Mouse (Mus musculus): ENCODE results near the gene Olfr1278. TPM values are rescaled to one million over a fixed set of nuclear protein-coding genes. Genes with fewer than 3 reads are reported as not detected.

Gene Olfr1278
- total RNA-seq (2023): not detected

GRCm38 (mm10) chr2:111289836-111290235 lies at the start of gene Olfr1278:
Gene Olfr1278 (plus strand): TSS chr2:111290136.

GRCm38 (mm10) chr2:111254216-111254615 lies 35.7 kb upstream of the Olfr1278 start, which contains the start of gene Olfr1276:
Gene Olfr1276 (plus strand): TSS chr2:111254516.

GRCm38 (mm10) chr2:111274006-111274405 lies 15.9 kb upstream of the Olfr1278 start, which contains the start of gene Olfr1277:
Gene Olfr1277 (minus strand): TSS chr2:111274106.

GRCm38 (mm10) chr2:111300374-111300773 lies 10.4 kb downstream of the Olfr1278 start, which contains the start of gene Olfr1279:
Gene Olfr1279 (plus strand): TSS chr2:111300635.

GRCm38 (mm10) chr2:111313717-111314116 lies 23.8 kb downstream of the Olfr1278 start, which contains the start of gene Olfr1280:
Gene Olfr1280 (plus strand): TSS chr2:111314017.

GRCm38 (mm10) chr2:111326220-111326619 lies 36.3 kb downstream of the Olfr1278 start, which contains the start of gene Olfr1281:
Gene Olfr1281 (plus strand): TSS chr2:111326520.

GRCm38 (mm10) chr2:111335976-111336375 lies 46.0 kb downstream of the Olfr1278 start, which contains the start of gene Olfr1282:
Gene Olfr1282 (minus strand): TSS chr2:111336076.

Other genes with a start within 250 kb of the Olfr1278 start
- not detected for gene Gm13941, start 184.2 kb upstream of the Olfr1278 start, total RNA-seq (2023)
- gene Gm15130, start 137.2 kb upstream of the Olfr1278 start, total RNA-seq (2023): not detected
- not detected for gene 4930430A15Rik, start 60.5 kb upstream of the Olfr1278 start, total RNA-seq (2023)
- not detected for gene Olfr1275, start 54.9 kb upstream of the Olfr1278 start, total RNA-seq (2023)
- gene Olfr1276, start 35.6 kb upstream of the Olfr1278 start, total RNA-seq (2023): not detected
- not detected for gene Olfr1277, start 16.0 kb upstream of the Olfr1278 start, total RNA-seq (2023)
- gene Olfr1279, start 10.5 kb downstream of the Olfr1278 start, total RNA-seq (2023): not detected
- not detected for gene Olfr1280, start 23.9 kb downstream of the Olfr1278 start, total RNA-seq (2023)
- gene Olfr1281, start 36.4 kb downstream of the Olfr1278 start, total RNA-seq (2023): not detected
- gene Olfr1282, start 45.9 kb downstream of the Olfr1278 start, total RNA-seq (2023): not detected
- gene Olfr1283, start 76.7 kb downstream of the Olfr1278 start, total RNA-seq (2023): not detected
- not detected for gene Olfr1284, start 85.4 kb downstream of the Olfr1278 start, total RNA-seq (2023)
- not detected for gene Olfr1286, start 133.0 kb downstream of the Olfr1278 start, total RNA-seq (2023)
- gene Olfr1287, start 159.0 kb downstream of the Olfr1278 start, total RNA-seq (2023): not detected
- not detected for gene Olfr1288, start 184.0 kb downstream of the Olfr1278 start, total RNA-seq (2023)
- gene Olfr1289, start 190.7 kb downstream of the Olfr1278 start, total RNA-seq (2023): not detected
- not detected for gene Olfr1290, start 203.7 kb downstream of the Olfr1278 start, total RNA-seq (2023)
- not detected for gene Olfr1291-ps1, start 207.0 kb downstream of the Olfr1278 start, total RNA-seq (2023)
- not detected for gene Olfr1293-ps, start 235.1 kb downstream of the Olfr1278 start, total RNA-seq (2023)

Data from CD4-positive naive resting alpha-beta T cell, adult 76 days (primary cell).